Mouse (Mus musculus) brain, adult 2 months (tissue): ENCODE data around the gene Pdia4.
"Not testable (repeated sequence)": the region's sequence is repeated elsewhere in the genome, so short reads cannot be mapped to it uniquely, and the experiment has no call there.

Experiments used
- DNase-seq: peaks from one replicate; pipeline ENCODE4 v3.0.0; 2011; ENCODE audit warnings: low read depth, low spot score

Gene Pdia4

DNA sequence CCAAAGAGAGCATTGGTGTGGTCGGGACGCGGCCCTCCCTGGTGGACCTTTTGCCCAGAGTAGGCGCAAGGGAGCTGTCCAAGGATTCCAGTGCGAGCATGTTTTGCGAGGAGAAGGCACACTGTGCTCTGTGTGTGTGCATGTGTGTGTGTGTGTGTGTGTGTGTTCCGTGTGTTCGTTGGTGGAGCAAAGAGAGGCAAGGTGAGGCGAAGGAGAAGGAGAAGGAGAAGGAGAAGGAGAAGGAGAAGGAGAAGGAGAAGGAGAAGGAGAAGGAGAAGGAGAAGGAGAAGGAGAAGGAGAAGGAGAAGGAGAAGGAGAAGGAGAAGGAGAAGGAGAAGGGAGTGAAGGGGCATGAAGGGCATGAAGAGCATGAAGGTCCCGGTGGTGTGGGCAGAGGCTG lies 50.5 kb downstream of the Pdia4 start:
- not testable (repeated sequence) for DNase-seq

DNA sequence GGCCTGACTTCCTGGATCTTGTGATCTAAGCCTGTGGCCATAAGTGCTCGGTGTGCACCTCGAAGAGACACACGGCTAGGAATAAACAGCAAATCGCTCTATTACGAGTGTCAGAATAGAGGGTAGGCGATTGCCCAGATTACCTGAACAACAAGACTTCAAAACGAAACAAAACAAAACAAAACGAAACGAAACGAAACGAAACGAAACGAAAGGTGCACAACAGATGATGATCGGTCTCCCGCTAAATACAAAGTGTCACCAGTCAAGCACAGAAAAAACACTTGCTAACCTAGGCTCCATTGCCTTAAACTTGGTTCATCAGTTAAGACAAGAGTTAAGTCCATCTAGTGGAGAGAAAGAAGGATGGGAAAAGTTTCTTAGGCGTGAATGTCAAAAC lies 53.8 kb downstream of the Pdia4 start:
- not testable (repeated sequence) for DNase-seq

DNA sequence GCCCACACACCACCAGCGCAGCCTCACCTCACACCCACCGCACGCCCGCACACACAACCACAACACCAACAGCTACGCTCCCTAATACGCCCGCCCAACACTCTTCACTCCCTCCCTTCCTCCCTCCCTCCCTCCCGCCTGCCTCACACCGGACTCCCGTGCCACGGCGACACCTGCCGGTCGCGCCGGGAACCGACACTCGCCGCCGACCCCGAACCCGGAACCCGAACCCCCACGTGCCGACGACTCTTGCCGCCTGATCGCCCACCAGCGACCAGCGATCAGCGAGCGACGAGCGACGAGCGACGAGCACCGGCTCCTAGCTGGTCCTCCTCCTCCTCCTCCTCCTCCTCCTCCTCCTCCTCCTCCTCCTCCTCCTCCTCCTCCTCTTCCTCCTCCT lies 55.4 kb downstream of the Pdia4 start:
- not testable (repeated sequence) for DNase-seq

DNA sequence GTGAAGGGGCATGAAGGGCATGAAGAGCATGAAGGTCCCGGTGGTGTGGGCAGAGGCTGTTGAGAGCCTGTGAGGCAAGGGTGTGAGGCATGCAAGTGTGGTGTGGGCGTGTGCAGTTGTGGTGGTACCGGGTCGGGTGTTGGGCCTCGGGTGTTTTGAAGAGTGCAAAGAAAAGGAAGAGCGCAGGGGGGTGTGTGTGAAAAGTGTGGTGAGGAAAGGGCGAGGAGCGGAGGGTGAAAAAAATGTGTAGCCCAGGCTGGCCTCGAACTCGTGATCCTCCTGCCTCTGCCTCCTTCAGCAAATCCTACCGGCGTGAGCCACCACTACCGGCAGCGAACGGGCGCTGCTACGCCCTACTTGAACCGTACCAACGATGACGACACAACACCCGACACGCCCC lies 55.8 kb downstream of the Pdia4 start:
- DNase-seq = not testable (repeated sequence)

DNA sequence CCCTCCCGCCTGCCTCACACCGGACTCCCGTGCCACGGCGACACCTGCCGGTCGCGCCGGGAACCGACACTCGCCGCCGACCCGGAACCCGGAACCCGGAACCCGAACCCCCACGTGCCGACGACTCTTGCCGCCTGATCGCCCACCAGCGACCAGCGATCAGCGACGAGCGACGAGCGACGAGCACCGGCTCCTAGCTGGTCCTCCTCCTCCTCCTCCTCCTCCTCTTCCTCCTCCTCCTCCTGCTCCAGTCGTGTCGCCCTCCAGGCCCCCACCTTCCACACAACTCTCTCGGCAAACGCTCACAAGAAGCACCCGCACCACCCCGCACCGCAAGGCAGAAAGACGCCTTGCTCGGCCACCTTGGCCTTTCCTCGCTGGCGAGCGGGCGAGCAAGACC lies 60.1 kb downstream of the Pdia4 start:
- DNase-seq = not testable (repeated sequence)

DNA sequence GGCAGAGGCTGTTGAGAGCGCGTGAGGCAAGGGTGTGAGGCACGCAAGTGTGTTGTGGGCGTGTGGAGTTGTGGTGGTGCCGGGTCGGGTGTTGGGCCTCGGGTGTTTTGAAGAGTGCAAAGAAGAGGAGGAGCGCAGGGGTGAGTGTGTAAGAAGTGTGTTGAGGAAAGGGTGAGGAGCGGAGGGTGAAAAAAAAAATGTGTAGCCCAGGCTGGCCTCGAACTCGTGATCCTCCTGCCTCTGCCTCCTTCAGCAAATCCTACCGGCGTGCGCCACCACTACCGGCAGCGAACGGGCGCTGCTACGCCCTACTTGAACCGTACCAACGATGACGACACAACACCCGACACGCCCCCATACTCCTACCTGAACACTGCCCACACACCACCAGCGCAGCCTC lies 64.9 kb downstream of the Pdia4 start:
- DNase-seq = not testable (repeated sequence)

DNA sequence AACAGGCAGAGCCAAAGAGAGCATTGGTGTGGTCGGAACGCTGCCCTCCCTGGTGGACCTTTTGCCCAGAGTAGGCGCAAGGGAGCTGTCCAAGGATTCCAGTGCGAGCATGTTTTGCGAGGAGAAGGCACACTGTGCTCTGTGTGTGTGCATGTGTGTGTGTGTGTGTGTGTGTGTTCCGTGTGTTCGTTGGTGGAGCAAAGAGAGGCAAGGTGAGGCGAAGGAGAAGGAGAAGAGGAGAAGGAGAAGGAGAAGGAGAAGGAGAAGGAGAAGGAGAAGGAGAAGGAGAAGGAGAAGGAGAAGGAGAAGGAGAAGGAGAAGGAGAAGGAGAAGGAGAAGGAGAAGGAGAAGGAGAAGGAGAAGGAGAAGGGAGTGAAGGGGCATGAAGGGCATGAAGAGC lies 65.3 kb downstream of the Pdia4 start:
- not testable (repeated sequence) for DNase-seq
